Mouse (Mus musculus) MEL (cell line): ENCODE measurements around the gene Golga4.

ENCODE experiments used
- CHD2 ChIP-seq: IDR thresholded peaks from 2 replicates; pipeline ENCODE4 v1.6.1; 2011; ENCODE audit warnings: low read length, improper control_type of control experiment
- CTCF ChIP-seq, 3 experiments: IDR thresholded peaks in 2 of 3; conservative IDR thresholded peaks in 1 of 3; 2 replicates each; pipeline ENCODE4 v1.5.1; 2011 to 2012; ENCODE audit warnings: low read length in 3 of 3, low read depth in 2 of 3, mild to moderate bottlenecking in 2 of 3, improper control_type of control experiment in 1 of 3, inconsistent platforms in 1 of 3, mixed read lengths in 1 of 3, moderate library complexity in 1 of 3; ENCODE audit not compliant: control insufficient read depth in 1 of 3, insufficient read depth in 1 of 3, poor library complexity in 1 of 3, severe bottlenecking in 1 of 3
- E2F4 ChIP-seq: IDR thresholded peaks from 2 replicates; pipeline ENCODE4 v1.6.1; 2011; ENCODE audit warnings: low read depth, low read length, improper control_type of control experiment, borderline replicate concordance
- ETS1 ChIP-seq: IDR thresholded peaks from 2 replicates; pipeline ENCODE4 v1.6.1; 2012; ENCODE audit warnings: low read depth, mild to moderate bottlenecking, inconsistent platforms, low read length, improper control_type of control experiment, moderate library complexity
- JUND ChIP-seq: IDR thresholded peaks from 2 replicates; pipeline ENCODE4 v1.6.1; 2011; ENCODE audit warnings: low read depth, mild to moderate bottlenecking, improper control_type of control experiment, low read length
- NELFE ChIP-seq: IDR thresholded peaks from 2 replicates; pipeline ENCODE4 v1.6.1; 2011; ENCODE audit warnings: low read depth, low read length, improper control_type of control experiment
- NRF1 ChIP-seq: IDR thresholded peaks from 2 replicates; pipeline ENCODE4 v1.6.1; 2014; ENCODE audit warnings: low read depth, mild to moderate bottlenecking, inconsistent platforms, low read length, improper control_type of control experiment, moderate library complexity; ENCODE audit not compliant: poor library complexity, insufficient read depth, severe bottlenecking
- POLR2A ChIP-seq, 2 experiments: IDR thresholded peaks; 2 replicates each; pipeline ENCODE4 v1.6.1; 2011 to 2012; ENCODE audit warnings: low read length in 2 of 2, mild to moderate bottlenecking in 2 of 2, control low read depth in 1 of 2, improper control_type of control experiment in 1 of 2, low read depth in 1 of 2, moderate library complexity in 1 of 2; ENCODE audit not compliant: control insufficient read depth in 1 of 2, insufficient read depth in 1 of 2, poor library complexity in 1 of 2
- RAD21 ChIP-seq: IDR thresholded peaks from 2 replicates; pipeline ENCODE4 v1.6.1; 2011; ENCODE audit warnings: mild to moderate bottlenecking, low read depth, low read length, improper control_type of control experiment
- SIN3A ChIP-seq: IDR thresholded peaks from 2 replicates; pipeline ENCODE4 v1.6.1; 2012; ENCODE audit warnings: low read length, improper control_type of control experiment, inconsistent platforms
- TAL1 ChIP-seq: IDR thresholded peaks from 2 replicates; pipeline ENCODE4 v1.6.1; 2012; ENCODE audit warnings: mild to moderate bottlenecking, inconsistent platforms, low read length, moderate library complexity, mixed read lengths
- TBP ChIP-seq: IDR thresholded peaks from 2 replicates; pipeline ENCODE4 v1.8.0; 2011; ENCODE audit warnings: low read depth, low read length, improper control_type of control experiment

- TF ChIP-seq TBP, result no peak
- TF ChIP-seq CTCF (IDR thresholded peaks at IDR 0.05 in 2 of 3, conservative IDR thresholded peaks at IDR 0.05 in 1 of 3; ENCODE audit: control insufficient read depth in 1 of 3, insufficient read depth in 1 of 3, low read depth in 2 of 3, low read length in 3 of 3, poor library complexity in 1 of 3, severe bottlenecking in 1 of 3), result no peak
- TF ChIP-seq TAL1, result no peak
- no peak for TF ChIP-seq RAD21
- no peak for TF ChIP-seq NRF1
- no peak for TF ChIP-seq SIN3A
- no peak for TF ChIP-seq JUND
- TF ChIP-seq POLR2A (IDR thresholded peaks at IDR 0.05; ENCODE audit: control insufficient read depth in 1 of 2, insufficient read depth in 1 of 2, low read depth in 1 of 2, low read length in 2 of 2, poor library complexity in 1 of 2), result no peak
- no peak for TF ChIP-seq E2F4
- no peak for TF ChIP-seq CHD2
- no peak for TF ChIP-seq NELFE
- no peak for TF ChIP-seq ETS1
These were observed 13.0 kb upstream of the Golga4 start for GRCm38 (mm10) chr9:118492932-118493698.
